In the genomic region with DNA sequence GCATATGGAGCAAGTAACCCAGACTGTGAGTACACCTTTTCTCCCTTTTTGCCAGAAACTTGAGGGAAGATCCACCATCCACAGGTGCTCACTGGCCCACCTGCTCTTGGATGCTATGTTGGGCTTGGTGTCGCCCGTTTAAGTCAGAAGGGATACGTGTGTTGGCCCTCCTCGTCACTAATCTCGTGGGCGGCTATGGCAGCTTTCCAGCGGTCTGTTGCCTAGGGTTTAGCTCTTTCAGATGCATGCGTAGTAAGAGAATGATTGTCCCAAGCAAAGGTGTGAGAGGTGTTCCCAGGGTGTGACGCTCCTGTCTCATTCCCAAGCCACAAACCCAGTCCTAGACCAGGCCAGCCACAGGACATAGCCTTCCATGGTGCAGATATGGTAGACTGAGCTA, we compare ENCODE assay signal across 13 mouse cellular contexts.
"Had no signal": no experiment of that assay in that cellular context is flagged by ENCODE, and none has a peak within 500 bp of the region (broad histone marks: within the 10 kb centered on the region; RNA-seq: fewer than 3 reads in every experiment).

No protein-coding gene starts in this region.

- H3K4me2 ChIP-seq: liver, embryonic 13.5 days; midbrain, embryonic 11.5 days had no signal

- H3K27me3 ChIP-seq: liver, embryonic 13.5 days had no signal

- H3K9ac ChIP-seq: liver, embryonic 13.5 days had no signal

- H3K9me3 ChIP-seq: liver, embryonic 13.5 days had no signal

- DNase-seq: kidney, postnatal 25 days; layer of hippocampus, adult 9-11 months; liver, embryonic 13.5 days; lung, adult 2 months; lung, postnatal 14 days; lung, postnatal 4 days; midbrain, embryonic 14.5 days; thymus, adult 18-20 months; thymus, postnatal 14 days; thymus, postnatal 4 days had no signal

- H3K4me3 ChIP-seq: layer of hippocampus, adult 2 months; liver, embryonic 13.5 days had no signal

- H3K27ac ChIP-seq: kidney, postnatal 0 days; liver, embryonic 13.5 days had no signal

- H3K36me3 ChIP-seq: liver, embryonic 13.5 days had no signal
